Mouse (Mus musculus): ENCODE data around the gene Far1.

DNA sequence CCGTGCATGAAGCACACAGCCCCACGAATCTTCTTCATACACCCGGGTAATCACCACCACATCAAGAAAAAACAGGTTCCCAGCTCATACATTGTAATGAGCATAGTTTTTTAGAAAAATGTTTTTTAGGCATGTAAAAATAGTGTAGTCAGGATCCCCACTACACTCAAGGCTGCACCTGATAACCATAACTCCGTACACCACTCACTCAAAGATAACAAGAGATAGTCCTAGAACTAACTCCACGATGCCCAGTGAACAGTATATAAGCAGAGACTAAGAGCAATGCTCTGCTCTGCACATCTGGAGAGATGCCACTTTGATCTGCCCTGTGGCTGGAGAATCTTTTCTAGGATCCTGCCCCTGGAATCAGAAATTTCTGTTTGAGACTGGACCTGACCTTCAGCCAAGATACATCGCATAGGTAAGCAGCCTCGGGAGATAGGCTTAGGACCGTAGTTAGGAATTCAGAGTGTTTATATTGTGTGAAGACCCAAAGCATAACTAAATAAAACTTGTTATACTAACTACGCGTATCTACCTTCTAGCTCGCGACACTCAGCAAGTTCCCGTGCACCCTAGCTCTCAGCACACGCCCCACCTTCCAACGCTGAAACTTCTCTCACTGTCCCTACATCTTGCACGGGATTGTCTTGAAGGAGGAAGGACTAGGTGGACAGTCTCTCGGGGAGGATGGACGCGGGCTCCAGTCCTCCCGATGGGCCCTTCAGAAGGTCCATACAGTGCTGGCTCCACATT is 928 bp upstream of the Far1 start:
- TF ChIP-seq CTCF (IDR thresholded peaks at IDR 0.05; ENCODE audit: low read depth, low read length) (no peak), POLR2A (IDR thresholded peaks at IDR 0.05; ENCODE audit: borderline replicate concordance, low read depth, low read length) (no peak)

Data from bone marrow macrophage, adult 2 months (primary cell).